Comparison of ENCODE assay signal across 24 mouse cellular contexts in the genomic region with DNA sequence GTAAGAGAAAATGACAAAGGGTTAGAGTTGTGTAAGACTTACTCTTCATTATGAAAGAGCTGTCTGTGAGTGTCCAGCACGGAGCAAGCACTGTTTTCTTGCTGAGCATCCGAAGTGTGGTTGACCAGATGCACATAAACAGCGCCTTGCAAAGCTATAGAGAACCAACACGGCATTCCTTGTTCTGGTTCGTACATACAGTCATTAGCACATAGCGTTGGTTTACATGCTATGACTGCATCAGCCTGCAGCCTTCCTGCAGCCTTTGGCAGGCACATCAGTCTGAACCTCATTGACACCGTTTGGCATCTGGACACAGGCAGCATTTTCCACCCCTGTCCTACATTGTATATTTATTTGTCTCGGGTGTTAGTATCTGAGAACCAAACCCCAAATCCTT.
"Had no signal": no experiment of that assay in that cellular context is flagged by ENCODE, and none has a peak within 500 bp of the region (broad histone marks: within the 10 kb centered on the region; RNA-seq: fewer than 3 reads in every experiment).

No protein-coding gene starts in this region.

- H3K4me2 ChIP-seq: heart, embryonic 11.5 days; heart, embryonic 13.5 days; heart, embryonic 15.5 days; hindbrain, embryonic 13.5 days; hindbrain, embryonic 15.5 days; kidney, embryonic 15.5 days; limb, embryonic 13.5 days; limb, embryonic 15.5 days had no signal

- DNase-seq: gastrocnemius, postnatal 14 days; gastrocnemius, postnatal 36 days; heart, adult 11 months; heart, adult 2 months; heart, postnatal 14 days; heart, postnatal 36 days; kidney, adult 11 months; kidney, adult 2 months; kidney, adult 9 months; kidney, postnatal 14 days; kidney, postnatal 36 days; layer of hippocampus, adult 9-11 months; layer of hippocampus, postnatal 36 days; left cerebral cortex, postnatal 4 days had no signal

- H3K9ac ChIP-seq: heart, embryonic 13.5 days; heart, embryonic 15.5 days; hindbrain, embryonic 13.5 days; hindbrain, embryonic 15.5 days; kidney, embryonic 15.5 days; limb, embryonic 13.5 days; limb, embryonic 15.5 days had no signal

- H3K4me1 ChIP-seq: hindbrain, embryonic 15.5 days had no signal

- ATAC-seq: hindbrain, postnatal 0 days had no signal

- H3K27me3 ChIP-seq: heart, embryonic 13.5 days; heart, embryonic 15.5 days; hindbrain, embryonic 13.5 days; hindbrain, embryonic 15.5 days; kidney, embryonic 15.5 days; limb, embryonic 13.5 days; limb, embryonic 15.5 days had no signal

- H3K9me3 ChIP-seq: heart, embryonic 13.5 days; heart, embryonic 15.5 days; hindbrain, embryonic 13.5 days; hindbrain, embryonic 15.5 days; kidney, embryonic 15.5 days; limb, embryonic 15.5 days had no signal

- H3K4me3 ChIP-seq: heart, adult 2 months; heart, embryonic 13.5 days; heart, embryonic 15.5 days; hindbrain, embryonic 13.5 days; hindbrain, embryonic 15.5 days; kidney, embryonic 15.5 days; limb, embryonic 13.5 days; limb, embryonic 15.5 days had no signal

- H3K36me3 ChIP-seq: heart, embryonic 15.5 days; hindbrain, embryonic 13.5 days; hindbrain, embryonic 15.5 days; kidney, embryonic 15.5 days had no signal

- H3K27ac ChIP-seq: heart, adult 2 months; heart, embryonic 13.5 days; heart, embryonic 15.5 days; hindbrain, embryonic 13.5 days; hindbrain, embryonic 15.5 days; hindbrain, postnatal 0 days; kidney, embryonic 15.5 days; kidney, postnatal 0 days; limb, embryonic 13.5 days; limb, embryonic 15.5 days had no signal
